Mouse (Mus musculus) midbrain, embryonic 16.5 days (tissue): ENCODE data around the gene Stk38. TPM values are rescaled to one million over a fixed set of nuclear protein-coding genes. Genes with fewer than 3 reads are reported as not detected.
A peak's percentile ranks its signal among the peaks of the same experiment; 100 is the strongest.
"Not testable (repeated sequence)": the region's sequence is repeated elsewhere in the genome, so short reads cannot be mapped to it uniquely, and the experiment has no call there.

Source experiments
- ATAC-seq: fragments of 200-750 bp; cut with Nextera tagmentation; 2 replicates; pipeline ENCODE4 v1.8.0; 2017; ENCODE audit warnings: moderate TSS enrichment
- H3K27ac ChIP-seq: fragments of 300-500 bp; sonication (generic); 2 replicates; pipeline ENCODE4 v1.5.1; 2014; ENCODE audit warnings: mild to moderate bottlenecking, low read length, mixed read lengths
- H3K27me3 ChIP-seq: fragments of 300-500 bp; sonication (generic); 2 replicates; pipeline ENCODE4 v1.6.1; 2014; ENCODE audit warnings: low read depth, low read length, mixed read lengths; ENCODE audit not compliant: control insufficient read depth, insufficient read depth
- H3K36me3 ChIP-seq: fragments of 300-500 bp; sonication (generic); 2 replicates; pipeline ENCODE4 v1.6.1; 2014; ENCODE audit warnings: mild to moderate bottlenecking, low read length, moderate library complexity, mixed read lengths; ENCODE audit not compliant: control insufficient read depth, insufficient read depth
- H3K4me1 ChIP-seq: fragments of 300-500 bp; sonication (generic); 2 replicates; pipeline ENCODE4 v1.6.1; 2014; ENCODE audit warnings: mild to moderate bottlenecking, low read length, mixed read lengths; ENCODE audit not compliant: control insufficient read depth, insufficient read depth
- H3K4me2 ChIP-seq: fragments of 300-500 bp; sonication (generic); 2 replicates; pipeline ENCODE4 v1.6.1; 2014; ENCODE audit warnings: mild to moderate bottlenecking, low read length, mixed read lengths
- H3K4me3 ChIP-seq: fragments of 300-500 bp; sonication (generic); 2 replicates; pipeline ENCODE4 v1.5.1; 2014; ENCODE audit warnings: low read depth, mild to moderate bottlenecking, low read length, moderate library complexity, mixed read lengths
- H3K9ac ChIP-seq: fragments of 300-500 bp; sonication (generic); 2 replicates; pipeline ENCODE4 v1.6.1; 2014; ENCODE audit warnings: low read depth, low read length, mixed read lengths
- H3K9me3 ChIP-seq: fragments of 300-500 bp; sonication (generic); replicated peaks from 2 replicates; pipeline ENCODE4 v1.6.1; 2014; ENCODE audit warnings: mild to moderate bottlenecking, low read length, mixed read lengths; ENCODE audit not compliant: control insufficient read depth, poor library complexity, severe bottlenecking
- WGBS: fragments of 180-500 bp; shearing (Covaris S2); extraction: QIAGEN DNeasy Blood & Tissue Kit; methylation state at CpG from one replicate; pipeline ENCODE4 v1.1.7; 2014; 5-methylcytosine and 5-hydroxymethylcytosine counted together
- polyA plus RNA-seq: library from polyadenylated mRNA; unstranded; fragments of >200 nt; fragmentation: Nextera tagmentation; extraction: Ambion mirVana; gene quantifications from 2 replicates; pipeline ENCODE4 v1.2.1, GENCODE M21; 2015

The Stk38 gene
- polyA plus RNA-seq, 1 experiment from 2014 or later = 83.1 TPM

GRCm38 (mm10) chr17:29043583-29043982 is 35.8 kb upstream of the Stk38 start:
- Histone ChIP-seq H3K4me3 (no peak overlapping the region), H3K27me3 (no peaks in the 10 kb centered on the region), H3K9me3 (no peaks in the 10 kb centered on the region), H3K4me1 (peaks cover 1% of the 10 kb centered on the region; the same call in 1 of the 2 replicates), H3K27ac (no peak overlapping the region), H3K36me3 (peaks cover 30% of the 10 kb centered on the region), H3K9ac (no peak overlapping the region), H3K4me2 (no peak overlapping the region)
- 90% methylated on average over 3 of the region's 3 CpGs for WGBS
- no peak for ATAC-seq

- ATAC-seq = no peak
- H3K36me3 ChIP-seq = peaks cover 29% of the 10 kb centered on the region
These were observed 34.8 kb upstream of the Stk38 start for GRCm38 (mm10) chr17:29042569-29042968.

DNA sequence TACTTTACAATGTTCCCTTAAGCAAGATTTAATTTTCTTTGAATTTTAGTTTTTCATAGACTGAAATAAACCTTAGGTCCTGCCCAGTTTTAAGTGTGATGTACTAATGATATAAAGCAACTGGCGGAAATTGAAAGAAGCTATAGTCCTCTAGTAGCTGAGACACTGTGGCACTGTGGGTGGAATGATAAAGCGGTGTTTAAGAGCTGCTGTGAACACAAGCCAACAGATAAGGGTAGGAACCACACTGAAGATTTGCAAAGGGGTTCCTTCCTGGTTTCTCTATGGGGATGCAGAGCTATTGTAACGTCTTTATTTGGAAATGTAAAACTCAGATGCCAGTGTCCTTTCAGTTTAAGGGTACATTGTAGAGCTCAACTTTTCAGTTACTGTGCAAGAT is 33.8 kb upstream of the Stk38 start:
- ATAC-seq, H3K9me3 ChIP-seq, H3K27me3 ChIP-seq, H3K27ac ChIP-seq, H3K9ac ChIP-seq, H3K4me2 ChIP-seq, H3K4me3 ChIP-seq: not testable (repeated sequence)
- WGBS = 93% methylated on average over 3 of the region's 3 CpGs
- peaks cover 31% of the 10 kb centered on the region for H3K36me3 ChIP-seq
- H3K4me1 ChIP-seq = peaks cover 14% of the 10 kb centered on the region

More at GRCm38 (mm10) chr17:29042569-29042968, 34.8 kb upstream of the Stk38 start:
- Histone ChIP-seq H3K4me1 (peaks cover 8% of the 10 kb centered on the region), H3K9me3 (no peaks in the 10 kb centered on the region), H3K4me3 (no peak overlapping the region), H3K27me3 (no peaks in the 10 kb centered on the region), H3K9ac (no peak overlapping the region), H3K4me2 (no peak overlapping the region), H3K27ac (no peak overlapping the region)

GRCm38 (mm10) chr17:29039351-29039750 is 31.6 kb upstream of the Stk38 start:
- H3K9ac ChIP-seq = no peak overlapping the region
- ATAC-seq = no peak
- H3K27me3 ChIP-seq = no peaks in the 10 kb centered on the region
- H3K4me1 ChIP-seq = peaks cover 29% of the 10 kb centered on the region
- WGBS = 71% methylated on average over 11 of the region's 11 CpGs
- H3K9me3 ChIP-seq = no peaks in the 10 kb centered on the region
- H3K36me3 ChIP-seq = peaks cover 29% of the 10 kb centered on the region
- H3K4me2 ChIP-seq = no peak overlapping the region
- no peak overlapping the region for H3K27ac ChIP-seq
- no peak overlapping the region for H3K4me3 ChIP-seq

DNA sequence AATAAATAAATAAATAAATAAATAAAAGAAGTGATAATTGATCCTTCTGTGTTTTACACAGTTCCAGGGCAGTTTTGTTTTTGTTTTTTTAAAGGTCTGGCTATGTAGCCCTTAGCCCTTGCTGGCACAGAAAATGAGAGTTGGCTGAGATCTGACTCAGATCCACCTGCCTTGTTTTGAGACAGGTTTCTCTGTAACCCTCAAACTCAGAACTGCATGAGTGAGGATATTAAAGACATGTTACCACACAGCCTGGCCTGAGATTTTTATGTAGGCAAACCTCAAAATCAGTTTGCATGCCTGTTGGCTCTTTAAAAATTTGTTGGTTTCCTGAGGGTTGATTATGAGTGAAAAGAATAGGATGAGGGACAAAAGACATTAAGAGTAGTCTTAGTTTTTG is 27.7 kb upstream of the Stk38 start:
- Histone ChIP-seq H3K36me3 (peaks cover 18% of the 10 kb centered on the region), H3K4me3 (peak overlapping the region; percentile 77), H3K9ac (0 out of 2 replicates have a peak overlapping the region, but pooled peaks have one; percentile 27), H3K27me3 (no peaks in the 10 kb centered on the region), H3K27ac (no peak overlapping the region), H3K4me2 (peak overlapping the region; percentile 98), H3K4me1 (peaks cover 35% of the 10 kb centered on the region), H3K9me3 (no peaks in the 10 kb centered on the region)
- no peak for ATAC-seq

DNA sequence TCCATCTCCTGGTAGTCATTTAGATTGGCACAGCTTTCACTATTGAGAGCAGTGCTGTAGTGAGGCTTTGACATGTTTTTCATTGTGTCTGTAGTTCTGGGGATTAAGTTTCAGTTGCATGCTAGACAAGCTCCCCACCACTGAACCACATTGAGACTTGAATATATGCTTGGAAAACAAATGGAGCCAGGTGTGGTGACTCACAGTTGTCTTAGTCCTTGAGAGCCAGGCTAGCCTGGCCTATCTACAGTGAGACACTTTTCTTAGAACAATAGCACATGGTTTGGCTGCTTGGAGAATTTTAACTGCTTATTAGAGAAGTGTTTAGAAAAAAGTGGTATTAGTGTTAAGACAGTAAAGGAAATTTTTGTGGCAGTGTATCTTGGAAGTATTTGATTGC is 26.5 kb upstream of the Stk38 start:
- peak overlapping the region; percentile 77 for H3K4me3 ChIP-seq
- no peak for ATAC-seq
- H3K4me2 ChIP-seq = peak overlapping the region; percentile 98
- H3K36me3 ChIP-seq = peaks cover 11% of the 10 kb centered on the region
- H3K9ac ChIP-seq = peak overlapping the region; percentile 91
- no peaks in the 10 kb centered on the region for H3K27me3 ChIP-seq
- H3K9me3 ChIP-seq = no peaks in the 10 kb centered on the region
- no peak overlapping the region for H3K27ac ChIP-seq
- H3K4me1 ChIP-seq = peaks cover 35% of the 10 kb centered on the region

GRCm38 (mm10) chr17:29033569-29034061 is 25.8 kb upstream of the Stk38 start:
- Histone ChIP-seq H3K9me3 (no peaks in the 10 kb centered on the region), H3K27me3 (no peaks in the 10 kb centered on the region), H3K9ac (peak overlapping the region; percentile 91), H3K27ac (peak overlapping the region; percentile 92), H3K4me1 (peaks cover 34% of the 10 kb centered on the region), H3K4me3 (peak overlapping the region; percentile 77), H3K36me3 (peaks cover 10% of the 10 kb centered on the region), H3K4me2 (peak overlapping the region; percentile 98)
- ATAC-seq = no peak
- 0% methylated on average over 6 of the region's 6 CpGs for WGBS

DNA sequence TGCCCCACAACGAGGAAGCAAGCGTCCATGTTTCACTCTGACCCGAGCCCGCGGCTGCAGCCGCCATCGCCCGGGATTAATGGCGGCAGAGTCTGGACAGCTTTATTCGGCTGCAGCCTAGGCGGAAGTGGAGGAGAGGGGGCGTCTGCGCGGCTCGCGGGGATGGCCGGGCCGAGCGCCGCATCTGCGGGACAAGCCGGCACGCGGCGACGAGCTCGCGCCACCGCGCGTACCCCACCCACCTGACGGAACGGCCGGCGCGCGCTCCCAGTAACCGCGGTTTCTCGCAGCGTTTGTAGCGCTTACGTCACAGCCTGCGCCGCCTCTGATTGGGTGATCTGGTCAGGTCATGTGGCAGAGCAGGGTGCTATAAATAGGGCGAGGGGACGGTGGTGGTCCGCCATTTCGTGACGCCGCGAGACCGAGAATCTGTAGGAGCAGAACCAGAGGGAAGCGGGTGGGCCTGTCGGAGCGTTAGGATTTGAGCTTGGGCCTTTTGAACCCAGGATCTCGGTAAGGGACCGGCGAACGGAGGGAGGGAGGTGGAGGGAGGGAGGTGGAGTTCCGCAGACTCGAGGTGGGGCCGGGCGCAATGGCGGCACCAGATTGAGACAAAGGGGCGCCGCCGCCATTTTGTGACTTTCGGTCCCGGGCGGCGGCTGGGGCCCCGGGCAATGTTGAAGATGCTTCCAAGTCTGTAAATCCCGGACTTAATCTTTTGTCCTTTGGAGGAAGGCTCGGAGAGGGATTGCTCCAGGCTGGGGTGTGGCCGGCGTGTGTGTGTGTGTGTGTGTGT is 24.7 kb upstream of the Stk38 start, which contains the start of gene Srsf3:
TSS of gene Srsf3 (plus strand) at position 355 of the 796 bp plus-strand sequence.
- peak; percentile 98 for ATAC-seq
- Histone ChIP-seq H3K9ac (peak within 1 kb of the TSS; percentile 91), H3K36me3 (peaks cover 10% of the 10 kb centered on the region), H3K4me1 (peaks cover 26% of the 10 kb centered on the region), H3K27me3 (no peaks in the 10 kb centered on the region), H3K27ac (peak within 1 kb of the TSS; percentile 92), H3K4me2 (peak within 1 kb of the TSS; percentile 98), H3K4me3 (peak within 1 kb of the TSS; percentile 77), H3K9me3 (no peaks in the 10 kb centered on the region)
- WGBS = under 1% methylated on average over 75 of the region's 77 CpGs

- Histone ChIP-seq H3K4me1 (peaks cover 22% of the 10 kb centered on the region), H3K27ac (peak overlapping the region; percentile 92), H3K9me3 (no peaks in the 10 kb centered on the region), H3K9ac (peak overlapping the region; percentile 70), H3K36me3 (peaks cover 5% of the 10 kb centered on the region), H3K4me3 (peak overlapping the region; percentile 77), H3K27me3 (no peaks in the 10 kb centered on the region), H3K4me2 (peak overlapping the region; percentile 78)
- no peak for ATAC-seq
- WGBS = 0% methylated on average over 26 of the region's 26 CpGs
These were observed 24.0 kb upstream of the Stk38 start for GRCm38 (mm10) chr17:29031771-29032273.
